Mouse (Mus musculus) megakaryocyte-erythroid progenitor cell, adult 5-6 weeks (primary cell): ENCODE results near the gene Rgs3. TPM values are rescaled to one million over a fixed set of nuclear protein-coding genes. Genes with fewer than 3 reads are reported as not detected.

Source experiments
- total RNA-seq, 2 experiments: library from RNA; stranded (forward) in 1 of 2; stranded (reverse) in 1 of 2; fragments of 200-1000, 215-1000 nt in 1 of 2; fragments of >200 nt in 1 of 2; fragmentation: Nextera tagmentation in 1 of 2; gene quantifications; 2 replicates each; pipeline ENCODE4 v1.2.3; 2014 to 2017

The Rgs3 gene
- total RNA-seq, 2 experiments from 2014 or later, result 0.68 to 5.0 TPM

Other genes with a start within 250 kb of the Rgs3 start
- 29.0 and 33.9 TPM in 2 replicates for gene Fkbp15, start 199.3 kb upstream of the Rgs3 start, total RNA-seq (2014; fragmentation: Nextera tagmentation)
- gene Fkbp15, start 199.3 kb upstream of the Rgs3 start, total RNA-seq (2017), result 37.6 and 48.6 TPM in 2 replicates
- gene Slc31a1, start 199.1 kb upstream of the Rgs3 start, total RNA-seq (2014; fragmentation: Nextera tagmentation), result 19.4 and 22.7 TPM in 2 replicates
- 19.7 and 21.2 TPM in 2 replicates for gene Slc31a1, start 199.1 kb upstream of the Rgs3 start, total RNA-seq (2017)
- gene Cdc26, start 151.2 kb upstream of the Rgs3 start, total RNA-seq (2014; fragmentation: Nextera tagmentation), result 115 and 170 TPM in 2 replicates
- gene Cdc26, start 151.2 kb upstream of the Rgs3 start, total RNA-seq (2017), result 121 and 186 TPM in 2 replicates
- 18.3 and 29.0 TPM in 2 replicates for gene Prpf4, start 151.1 kb upstream of the Rgs3 start, total RNA-seq (2014; fragmentation: Nextera tagmentation)
- 22.0 and 25.4 TPM in 2 replicates for gene Prpf4, start 151.1 kb upstream of the Rgs3 start, total RNA-seq (2017)
- not detected in 2 replicates for gene Rnf183, start 124.6 kb upstream of the Rgs3 start, total RNA-seq (2014; fragmentation: Nextera tagmentation)
- gene Rnf183, start 124.6 kb upstream of the Rgs3 start, total RNA-seq (2017), result not detected in 2 replicates
- 2.6 and 6.4 TPM in 2 replicates for gene Wdr31, start 89.0 kb upstream of the Rgs3 start, total RNA-seq (2014; fragmentation: Nextera tagmentation)
- 4.3 and 5.5 TPM in 2 replicates for gene Wdr31, start 89.0 kb upstream of the Rgs3 start, total RNA-seq (2017)
- gene Bspry, start 79.8 kb upstream of the Rgs3 start, total RNA-seq (2014; fragmentation: Nextera tagmentation), result not detected in 2 replicates
- 0.09 and 1.0 TPM in 2 replicates for gene Bspry, start 79.8 kb upstream of the Rgs3 start, total RNA-seq (2017)
- gene Hdhd3, start 56.4 kb upstream of the Rgs3 start, total RNA-seq (2014; fragmentation: Nextera tagmentation), result 2.0 and 4.8 TPM in 2 replicates
- gene Hdhd3, start 56.4 kb upstream of the Rgs3 start, total RNA-seq (2017), result 2.8 and 3.9 TPM in 2 replicates
- gene Alad, start 39.9 kb upstream of the Rgs3 start, total RNA-seq (2014; fragmentation: Nextera tagmentation), result 310 and 320 TPM in 2 replicates
- gene Alad, start 39.9 kb upstream of the Rgs3 start, total RNA-seq (2017), result 64.9 and 137 TPM in 2 replicates
- 84.0 and 122 TPM in 2 replicates for gene Pole3, start 34.8 kb upstream of the Rgs3 start, total RNA-seq (2014; fragmentation: Nextera tagmentation)
- 135 and 144 TPM in 2 replicates for gene Pole3, start 34.8 kb upstream of the Rgs3 start, total RNA-seq (2017)
- gene 4933430I17Rik, start 34.5 kb upstream of the Rgs3 start, total RNA-seq (2014; fragmentation: Nextera tagmentation), result not detected in 2 replicates
- not detected in 2 replicates for gene 4933430I17Rik, start 34.5 kb upstream of the Rgs3 start, total RNA-seq (2017)